Mouse (Mus musculus) ES-Bruce4 (cell line): ENCODE data around the gene Glmn. TPM values are rescaled to one million over a fixed set of nuclear protein-coding genes. Genes with fewer than 3 reads are reported as not detected.

Experiments used
- H3K27ac ChIP-seq: 2 replicates; pipeline ENCODE4 v1.5.1; 2012; ENCODE audit warnings: low read length, inconsistent platforms; ENCODE audit not compliant: insufficient read depth
- H3K27me3 ChIP-seq: 2 replicates; pipeline ENCODE4 v1.6.1; 2012; ENCODE audit warnings: mild to moderate bottlenecking, low read length, inconsistent platforms; ENCODE audit not compliant: control insufficient read depth, poor library complexity, insufficient read depth, severe bottlenecking
- H3K36me3 ChIP-seq: 2 replicates; pipeline ENCODE4 v1.6.1; 2012; ENCODE audit warnings: inconsistent platforms, mild to moderate bottlenecking, low read length, moderate library complexity; ENCODE audit not compliant: control insufficient read depth, poor library complexity, insufficient read depth, severe bottlenecking
- H3K4me1 ChIP-seq: one replicate; pipeline ENCODE4 v1.8.1; 2011; ENCODE audit warnings: low read length; ENCODE audit not compliant: control insufficient read depth, insufficient read depth
- H3K4me3 ChIP-seq: 2 replicates; pipeline ENCODE4 v1.5.1; 2011; ENCODE audit warnings: low read depth, mild to moderate bottlenecking, low read length
- H3K9ac ChIP-seq: 2 replicates; pipeline ENCODE4 v1.6.1; 2012; ENCODE audit warnings: low read depth, mild to moderate bottlenecking, inconsistent platforms; ENCODE audit not compliant: poor library complexity, severe bottlenecking
- H3K9me3 ChIP-seq: replicated peaks from 2 replicates; pipeline ENCODE4 v1.6.1; 2012; ENCODE audit warnings: mild to moderate bottlenecking, low read length, inconsistent platforms; ENCODE audit not compliant: control insufficient read depth, poor library complexity, insufficient read depth, severe bottlenecking
- CTCF ChIP-seq: IDR thresholded peaks from one replicate; pipeline ENCODE4 v1.8.1; 2011; ENCODE audit warnings: low read depth, low read length
- EP300 ChIP-seq: IDR thresholded peaks from 2 replicates; pipeline ENCODE4 v1.6.1; 2011; ENCODE audit warnings: low read depth, low read length; ENCODE audit not compliant: insufficient read depth
- POLR2A ChIP-seq: IDR thresholded peaks from one replicate; pipeline ENCODE4 v1.8.1; 2011; ENCODE audit warnings: low read length; ENCODE audit not compliant: insufficient read depth
- polyA plus RNA-seq: library from polyadenylated mRNA; stranded (reverse); fragments of >200 nt; gene quantifications from 2 replicates; pipeline ENCODE4 v1.2.4, GENCODE M21; 2011; ENCODE audit warnings: low read depth; ENCODE audit not compliant: missing spikeins, insufficient read depth, insufficient read length

Glmn gene
- polyA plus RNA-seq, 1 experiment: 27.4 TPM

GRCm38 (mm10) chr5:107554336-107554735 lies 43.4 kb downstream of the Glmn start:
- no peaks in the 10 kb centered on the region for H3K4me1 ChIP-seq
- no peaks in the 10 kb centered on the region for H3K36me3 ChIP-seq
- H3K9me3 ChIP-seq: no peaks in the 10 kb centered on the region
- H3K27me3 ChIP-seq: no peaks in the 10 kb centered on the region
- H3K9ac ChIP-seq: no peak overlapping the region
- H3K27ac ChIP-seq: no peak overlapping the region
- TF ChIP-seq CTCF (no peak), POLR2A (no peak), EP300 (no peak)
- no peak overlapping the region for H3K4me3 ChIP-seq

- Histone ChIP-seq H3K9me3 (no peaks in the 10 kb centered on the region), H3K36me3 (no peaks in the 10 kb centered on the region), H3K27ac (no peak overlapping the region), H3K27me3 (no peaks in the 10 kb centered on the region), H3K4me3 (no peak overlapping the region), H3K9ac (no peak overlapping the region), H3K4me1 (no peaks in the 10 kb centered on the region)
- TF ChIP-seq POLR2A (no peak), CTCF (no peak), EP300 (no peak)
Measured at GRCm38 (mm10) chr5:107548444-107548843, 49.2 kb downstream of the Glmn start.

- no peak overlapping the region for H3K27ac ChIP-seq
- TF ChIP-seq CTCF: no peak
- no peak for TF ChIP-seq EP300
- TF ChIP-seq POLR2A: no peak
Measured at GRCm38 (mm10) chr5:107547955-107548354, 49.7 kb downstream of the Glmn start.

GRCm38 (mm10) chr5:107545927-107546326 lies 51.8 kb downstream of the Glmn start:
- no peaks in the 10 kb centered on the region for H3K36me3 ChIP-seq
- H3K4me3 ChIP-seq: no peak overlapping the region
- TF ChIP-seq POLR2A (no peak), EP300 (no peak), CTCF (no peak)
- H3K27ac ChIP-seq: no peak overlapping the region
- H3K27me3 ChIP-seq: no peaks in the 10 kb centered on the region
- H3K4me1 ChIP-seq: no peaks in the 10 kb centered on the region
- H3K9ac ChIP-seq: no peak overlapping the region
- H3K9me3 ChIP-seq: no peaks in the 10 kb centered on the region

More at GRCm38 (mm10) chr5:107547955-107548354, 49.7 kb downstream of the Glmn start:
- H3K36me3 ChIP-seq: no peaks in the 10 kb centered on the region
- H3K4me3 ChIP-seq: no peak overlapping the region
- no peaks in the 10 kb centered on the region for H3K27me3 ChIP-seq
- H3K9me3 ChIP-seq: no peaks in the 10 kb centered on the region
- H3K9ac ChIP-seq: no peak overlapping the region
- H3K4me1 ChIP-seq: no peaks in the 10 kb centered on the region

- Histone ChIP-seq H3K27ac (no peak overlapping the region), H3K27me3 (no peaks in the 10 kb centered on the region), H3K9ac (no peak overlapping the region), H3K9me3 (no peaks in the 10 kb centered on the region), H3K4me1 (no peaks in the 10 kb centered on the region), H3K36me3 (no peaks in the 10 kb centered on the region), H3K4me3 (no peak overlapping the region)
- TF ChIP-seq POLR2A (no peak), EP300 (no peak), CTCF (no peak)
Measured at GRCm38 (mm10) chr5:107541696-107542095, 56.0 kb downstream of the Glmn start.

- TF ChIP-seq CTCF (no peak), POLR2A (no peak), EP300 (no peak)
- Histone ChIP-seq H3K27me3 (no peaks in the 10 kb centered on the region), H3K4me3 (peak within 1 kb of the TSS; percentile 27), H3K27ac (no peak within 1 kb of the TSS), H3K4me1 (no peaks in the 10 kb centered on the region), H3K9me3 (no peaks in the 10 kb centered on the region), H3K36me3 (no peaks in the 10 kb centered on the region), H3K9ac (no peak within 1 kb of the TSS)
Measured at GRCm38 (mm10) chr5:107534581-107534980, 63.1 kb downstream of the Glmn start, which contains the start of gene 1700028K03Rik. Gene 1700028K03Rik, plus strand, starts transcription at chr5:107534709.

- Histone ChIP-seq H3K27ac (no peak overlapping the region), H3K4me1 (no peaks in the 10 kb centered on the region)
Measured at GRCm38 (mm10) chr5:107533590-107533989, 64.1 kb downstream of the Glmn start.

More at GRCm38 (mm10) chr5:107533590-107533989, 64.1 kb downstream of the Glmn start:
- Histone ChIP-seq H3K36me3 (no peaks in the 10 kb centered on the region), H3K9ac (no peak overlapping the region), H3K4me3 (no peak overlapping the region), H3K9me3 (no peaks in the 10 kb centered on the region), H3K27me3 (no peaks in the 10 kb centered on the region)
- no peak for TF ChIP-seq POLR2A
- TF ChIP-seq CTCF: no peak
- TF ChIP-seq EP300: no peak
